Mouse (Mus musculus) limb, embryonic 13.5 days (tissue): ENCODE measurements at regions not wholly inside any gene's neighbourhood (a gene's known extent, or its start where the extent isn't known, plus 50 kb on each side); places are given as distances from the start of the nearest gene placed in this dataset.

ENCODE experiments used
- ATAC-seq: fragments of 200-750 bp; cut with Nextera tagmentation; 2 replicates; pipeline ENCODE4 v1.8.0; 2017; ENCODE audit warnings: low read depth, moderate number of reproducible peaks, moderate TSS enrichment; ENCODE audit not compliant: low FRiP score
- H3K27ac ChIP-seq: fragments of 300-500 bp; sonication (generic); 2 replicates; pipeline ENCODE4 v1.5.1; 2015; ENCODE audit warnings: inconsistent platforms, mild to moderate bottlenecking, moderate library complexity
- H3K27me3 ChIP-seq: fragments of 300-500 bp; sonication (generic); 2 replicates; pipeline ENCODE4 v1.6.1; 2015; ENCODE audit warnings: mild to moderate bottlenecking, inconsistent platforms
- H3K36me3 ChIP-seq: fragments of 300-500 bp; sonication (generic); 2 replicates; pipeline ENCODE4 v1.6.1; 2015; ENCODE audit warnings: inconsistent platforms, mild to moderate bottlenecking, moderate library complexity
- H3K4me1 ChIP-seq: fragments of 300-500 bp; sonication (generic); 2 replicates; pipeline ENCODE4 v1.6.1; 2015; ENCODE audit warnings: inconsistent platforms
- H3K4me2 ChIP-seq: fragments of 300-500 bp; sonication (generic); replicated peaks from 2 replicates; pipeline ENCODE4 v1.6.1; 2015; ENCODE audit warnings: inconsistent platforms, mild to moderate bottlenecking, moderate library complexity
- H3K4me3 ChIP-seq: fragments of 300-500 bp; sonication (generic); 2 replicates; pipeline ENCODE4 v1.5.1; 2015; ENCODE audit warnings: moderate library complexity, mild to moderate bottlenecking, inconsistent platforms
- H3K9ac ChIP-seq: fragments of 300-500 bp; sonication (generic); 2 replicates; pipeline ENCODE4 v1.6.1; 2015; ENCODE audit warnings: mild to moderate bottlenecking, inconsistent platforms
- H3K9me3 ChIP-seq: fragments of 300-500 bp; sonication (generic); 2 replicates; pipeline ENCODE4 v1.6.1; 2016; ENCODE audit warnings: inconsistent platforms
- WGBS: fragments of 180-500 bp; shearing (Covaris S2); methylation state at CpG from one replicate; pipeline ENCODE4 v1.1.7; 2015; 5-methylcytosine and 5-hydroxymethylcytosine counted together

DNA sequence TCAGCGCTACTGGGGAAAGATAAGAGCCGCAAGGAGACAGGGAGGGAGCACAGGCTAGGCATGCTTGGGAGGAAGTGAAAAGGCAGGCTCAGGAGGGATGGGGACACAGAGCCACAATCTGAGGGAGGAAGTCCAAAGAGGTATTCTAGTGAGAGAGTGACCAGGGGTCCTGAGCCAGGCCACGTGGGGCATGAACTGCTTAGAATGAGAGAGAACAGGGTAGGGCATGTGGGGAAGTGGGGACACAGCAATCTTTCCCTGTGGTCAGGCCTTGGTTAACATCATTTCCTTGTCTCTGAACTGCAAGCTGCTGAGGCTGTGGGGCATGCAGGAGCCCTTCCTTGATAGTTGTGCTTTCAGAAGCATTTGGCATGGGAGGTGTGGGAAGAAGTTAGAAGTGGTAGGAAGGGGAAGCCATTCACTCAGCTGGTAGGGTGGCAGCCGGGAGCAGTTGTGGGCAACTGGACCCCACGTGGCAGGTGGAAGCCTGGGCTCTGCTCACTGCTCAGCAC is 92.2 kb upstream of the Igfbp7 start:
- H3K4me3 ChIP-seq: no peak overlapping the region
- no peaks in the 10 kb centered on the region for H3K4me1 ChIP-seq
- no peaks in the 10 kb centered on the region for H3K27me3 ChIP-seq
- 69% methylated on average over 5 of the region's 5 CpGs for WGBS
- no peak overlapping the region for H3K9ac ChIP-seq
- H3K27ac ChIP-seq: no peak overlapping the region
- no peaks in the 10 kb centered on the region for H3K36me3 ChIP-seq
- no peak for ATAC-seq
- no peaks in the 10 kb centered on the region for H3K9me3 ChIP-seq
- no peak overlapping the region for H3K4me2 ChIP-seq

GRCm38 (mm10) chr5:77494601-77495000 is 86.8 kb upstream of the Igfbp7 start:
- no peak overlapping the region for H3K4me2 ChIP-seq
- H3K36me3 ChIP-seq: no peaks in the 10 kb centered on the region
- H3K4me1 ChIP-seq: no peaks in the 10 kb centered on the region
- ATAC-seq: no peak
- H3K9ac ChIP-seq: no peak overlapping the region
- H3K4me3 ChIP-seq: no peak overlapping the region
- H3K9me3 ChIP-seq: no peaks in the 10 kb centered on the region
- 63% methylated on average over 1 of the region's 1 CpGs for WGBS
- H3K27me3 ChIP-seq: no peaks in the 10 kb centered on the region
- no peak overlapping the region for H3K27ac ChIP-seq

DNA sequence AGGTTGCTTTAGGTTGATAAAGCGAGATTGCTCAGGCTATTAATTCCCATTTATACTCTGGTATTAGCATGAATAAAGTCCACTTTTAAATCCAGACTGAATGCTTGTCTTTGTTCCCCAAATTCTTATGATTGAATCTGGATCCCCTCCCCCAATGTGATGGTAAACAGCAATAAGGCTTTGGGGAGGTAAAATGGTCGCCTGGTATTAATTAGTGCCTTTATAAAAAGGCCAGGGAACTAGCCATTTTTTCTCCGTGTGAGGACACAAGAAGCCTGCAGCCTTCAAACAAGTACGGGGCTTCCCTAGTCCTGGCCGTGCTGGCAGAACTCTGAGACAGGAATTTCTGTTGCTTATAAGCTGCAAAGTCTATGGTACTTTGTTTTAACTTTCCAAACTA is 81.1 kb upstream of the Igfbp7 start:
- Histone ChIP-seq H3K9me3 (no peaks in the 10 kb centered on the region), H3K4me3 (no peak overlapping the region), H3K9ac (no peak overlapping the region), H3K4me1 (peaks cover 35% of the 10 kb centered on the region), H3K36me3 (no peaks in the 10 kb centered on the region), H3K27ac (no peak overlapping the region), H3K4me2 (no peak overlapping the region), H3K27me3 (no peaks in the 10 kb centered on the region)
- no peak for ATAC-seq
- WGBS: 27% methylated on average over 5 of the region's 5 CpGs

DNA sequence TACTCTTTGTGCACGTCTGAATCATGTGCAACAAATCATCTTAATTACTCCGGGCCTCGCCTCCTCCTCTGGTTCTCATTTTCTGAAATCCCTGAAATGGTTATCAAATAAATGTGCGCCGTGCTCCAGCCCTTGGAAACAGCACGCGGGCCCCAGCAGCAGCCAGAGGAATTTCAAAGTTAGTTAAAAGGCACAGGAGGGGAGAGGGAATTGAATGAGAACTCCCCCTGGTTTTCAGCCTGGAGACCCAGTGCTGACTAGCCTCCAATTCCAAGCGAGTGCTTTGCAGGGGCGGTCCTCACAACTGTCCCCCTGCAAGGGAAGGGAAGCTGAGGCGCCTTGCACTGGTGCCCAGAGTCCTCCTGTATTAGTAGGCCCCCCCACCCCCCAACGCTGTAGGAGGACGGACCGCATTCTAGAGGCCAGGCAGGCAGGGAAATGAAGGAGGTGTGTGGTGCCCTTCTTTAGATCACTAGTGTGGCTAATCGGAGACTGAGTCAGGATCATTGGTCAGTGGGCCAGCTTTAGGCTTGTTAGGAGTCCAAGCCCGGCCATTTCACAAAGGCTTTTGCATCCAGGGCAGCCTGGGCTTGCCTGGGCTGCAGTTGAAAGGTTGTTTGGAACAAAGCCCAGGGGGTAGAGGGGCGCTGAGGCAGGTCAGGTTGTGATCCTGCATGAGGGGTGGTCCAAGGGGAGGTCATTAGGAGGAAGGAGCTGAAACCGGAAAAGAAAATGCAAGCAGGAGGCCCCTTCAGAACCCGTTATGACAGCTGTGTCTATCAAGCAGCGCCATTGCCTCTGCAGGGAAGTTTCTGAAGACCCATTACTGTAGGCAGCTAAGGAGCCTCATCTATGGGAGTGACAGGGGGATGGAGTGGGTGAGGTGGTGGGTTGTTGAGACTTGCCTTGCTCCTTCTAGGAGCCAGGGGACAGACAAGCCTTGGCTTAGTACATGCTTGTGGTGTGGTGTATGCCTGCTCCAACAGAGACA is 80.3 kb upstream of the Igfbp7 start:
- 5% methylated on average over 19 of the region's 19 CpGs for WGBS
- H3K27me3 ChIP-seq: no peaks in the 10 kb centered on the region
- H3K9ac ChIP-seq: peak overlapping the region; percentile 40; the same call in 1 of the 2 replicates
- peak overlapping the region; percentile 57 for H3K4me2 ChIP-seq
- H3K36me3 ChIP-seq: no peaks in the 10 kb centered on the region
- peaks cover 35% of the 10 kb centered on the region for H3K4me1 ChIP-seq
- no peaks in the 10 kb centered on the region for H3K9me3 ChIP-seq
- ATAC-seq: peak; percentile 79
- peak overlapping the region; percentile 83 for H3K27ac ChIP-seq
- H3K4me3 ChIP-seq: peak overlapping the region; percentile 23

- no peak overlapping the region for H3K27ac ChIP-seq
- no peak overlapping the region for H3K9ac ChIP-seq
- 94% methylated on average over 9 of the region's 9 CpGs for WGBS
- no peaks in the 10 kb centered on the region for H3K27me3 ChIP-seq
- H3K9me3 ChIP-seq: no peaks in the 10 kb centered on the region
- H3K4me1 ChIP-seq: peaks cover 25% of the 10 kb centered on the region
- no peaks in the 10 kb centered on the region for H3K36me3 ChIP-seq
- ATAC-seq: no peak
- no peak overlapping the region for H3K4me3 ChIP-seq
- no peak overlapping the region for H3K4me2 ChIP-seq
Measured at GRCm38 (mm10) chr5:77483053-77483717, 75.3 kb upstream of the Igfbp7 start.

GRCm38 (mm10) chr5:77481811-77482210 is 74.0 kb upstream of the Igfbp7 start:
- Histone ChIP-seq H3K4me2 (no peak overlapping the region), H3K9me3 (no peaks in the 10 kb centered on the region), H3K27ac (no peak overlapping the region), H3K27me3 (no peaks in the 10 kb centered on the region), H3K4me3 (no peak overlapping the region), H3K4me1 (peaks cover 11% of the 10 kb centered on the region; the same call in 1 of the 2 replicates), H3K9ac (no peak overlapping the region), H3K36me3 (no peaks in the 10 kb centered on the region)
- ATAC-seq: no peak
- 63% methylated on average over 1 of the region's 1 CpGs for WGBS

- ATAC-seq: no peak
- Histone ChIP-seq H3K4me2 (no peak overlapping the region), H3K4me1 (no peaks in the 10 kb centered on the region), H3K36me3 (no peaks in the 10 kb centered on the region), H3K27me3 (no peaks in the 10 kb centered on the region), H3K9ac (no peak overlapping the region), H3K4me3 (no peak overlapping the region), H3K9me3 (no peaks in the 10 kb centered on the region), H3K27ac (no peak overlapping the region)
- WGBS: 77% methylated on average over 9 of the region's 9 CpGs
Measured at GRCm38 (mm10) chr5:77477794-77478193, 70.0 kb upstream of the Igfbp7 start.

DNA sequence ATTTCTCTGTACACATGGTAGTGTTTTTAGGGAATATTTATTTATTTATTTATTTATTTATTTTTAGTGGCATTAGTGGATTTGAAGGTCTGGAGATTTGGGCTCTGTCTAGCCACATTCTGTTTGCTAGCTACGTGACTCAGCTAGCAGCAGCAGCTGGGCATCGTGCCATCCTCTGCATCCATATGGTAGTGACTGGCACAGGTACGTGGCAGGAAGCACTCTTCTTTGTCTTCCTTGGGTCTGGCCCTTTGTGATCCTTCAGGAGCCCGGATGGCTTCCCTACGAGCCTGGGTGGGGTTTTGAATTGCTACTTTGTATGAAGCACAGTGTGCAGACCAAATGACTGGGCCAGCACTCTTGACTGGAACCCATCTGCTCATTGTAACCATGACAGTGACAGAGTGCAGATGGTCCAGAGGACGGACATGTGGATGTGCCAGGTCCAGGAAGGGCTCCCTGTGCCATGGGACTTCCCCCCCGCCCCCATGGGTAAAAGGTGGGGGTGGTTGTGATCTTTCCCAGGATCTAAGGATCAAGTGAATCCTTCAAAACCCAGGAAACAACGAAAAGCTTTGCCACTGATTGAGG is 66.2 kb upstream of the Igfbp7 start:
- Histone ChIP-seq H3K36me3 (no peaks in the 10 kb centered on the region), H3K4me1 (no peaks in the 10 kb centered on the region), H3K9ac (no peak overlapping the region), H3K4me2 (no peak overlapping the region), H3K27me3 (no peaks in the 10 kb centered on the region), H3K9me3 (no peaks in the 10 kb centered on the region), H3K27ac (no peak overlapping the region), H3K4me3 (no peak overlapping the region)
- no peak for ATAC-seq
- WGBS: 79% methylated on average over 8 of the region's 8 CpGs

DNA sequence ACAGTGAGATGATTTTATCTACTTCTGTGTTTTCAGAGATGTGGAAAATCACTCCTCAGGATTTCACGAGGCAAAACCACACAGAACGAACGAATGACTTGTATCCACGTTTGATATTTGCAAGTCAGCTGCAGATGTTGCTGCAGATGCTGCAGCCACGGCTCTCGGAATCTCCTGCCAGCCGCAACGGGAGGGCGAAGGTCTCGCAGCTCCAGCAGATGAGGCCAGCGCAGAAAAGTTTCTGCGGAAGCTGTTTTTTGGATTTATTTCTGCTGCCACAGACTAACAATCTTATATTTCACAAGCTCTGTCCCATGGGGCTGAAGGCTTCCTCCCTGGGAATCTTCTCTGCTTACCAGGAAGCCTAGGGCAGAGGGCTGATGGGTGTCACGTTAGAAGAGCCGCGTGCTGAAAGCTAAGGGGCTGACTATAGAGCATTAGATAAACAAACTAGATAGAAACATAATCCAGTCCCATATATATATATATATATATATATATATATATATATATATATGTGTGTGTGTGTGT is 61.5 kb upstream of the Igfbp7 start:
- 83% methylated on average over 15 of the region's 15 CpGs for WGBS
- ATAC-seq: no peak

DNA sequence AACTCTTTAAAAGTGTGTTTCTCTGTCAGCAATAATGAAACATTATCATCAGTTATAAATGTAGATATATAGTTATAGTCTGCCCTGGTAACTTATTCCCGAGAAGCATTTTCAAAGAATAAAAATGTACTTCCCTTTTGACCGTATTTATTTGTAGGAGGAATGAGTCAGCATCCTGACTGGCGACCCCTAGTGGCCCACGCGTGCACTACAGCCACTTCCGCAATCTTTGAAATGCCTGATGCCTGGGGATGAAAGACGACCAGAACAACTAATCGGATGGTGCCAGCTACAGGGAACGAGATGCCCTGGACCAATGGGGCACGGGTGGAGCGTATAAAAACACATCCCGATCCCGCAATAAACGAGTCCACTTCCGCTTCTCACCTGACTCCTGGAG is 60.6 kb upstream of the Igfbp7 start:
- ATAC-seq: no peak

More for the DNA sequence above, 61.5 kb upstream of the Igfbp7 start:
- H3K27me3 ChIP-seq: no peaks in the 10 kb centered on the region
- H3K9me3 ChIP-seq: no peaks in the 10 kb centered on the region
- H3K9ac ChIP-seq: no peak overlapping the region
- H3K4me2 ChIP-seq: no peak overlapping the region
- no peak overlapping the region for H3K27ac ChIP-seq
- no peaks in the 10 kb centered on the region for H3K36me3 ChIP-seq
- no peak overlapping the region for H3K4me3 ChIP-seq
- H3K4me1 ChIP-seq: peaks cover 7% of the 10 kb centered on the region; the same call in 1 of the 2 replicates

DNA sequence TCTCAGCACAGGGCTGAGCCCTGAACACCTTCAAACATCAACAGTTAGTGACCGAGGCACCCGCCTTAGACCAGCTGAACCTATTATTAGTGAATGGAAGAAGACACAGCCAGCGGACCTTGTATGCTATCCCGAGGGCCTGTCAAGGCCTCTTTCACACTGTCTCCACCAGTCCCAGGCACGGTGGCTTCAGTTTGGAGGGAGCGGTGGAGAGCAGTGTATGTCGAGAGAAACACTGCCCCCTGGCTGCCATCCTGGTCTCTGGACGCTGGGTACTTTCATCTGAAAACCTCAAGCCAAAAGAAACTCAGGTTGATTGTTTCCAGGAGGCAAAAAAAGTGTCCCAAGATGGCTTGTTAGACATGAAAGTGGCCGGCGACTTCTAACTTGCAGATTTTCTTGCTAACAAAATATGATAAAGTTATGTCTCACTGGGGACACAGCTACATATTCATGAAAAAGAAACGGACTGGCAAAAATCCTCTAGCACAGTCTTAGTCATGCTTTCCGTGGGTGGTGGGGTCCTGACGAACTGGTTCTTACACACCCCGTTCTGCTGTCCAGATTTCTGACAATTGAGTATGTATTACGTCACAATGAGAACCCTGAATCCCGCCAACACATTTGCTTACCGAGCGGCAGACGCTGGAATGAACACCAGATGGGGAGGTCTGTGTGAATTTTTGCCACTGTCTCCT is 57.2 kb upstream of the Igfbp7 start:
- Histone ChIP-seq H3K9me3 (no peaks in the 10 kb centered on the region), H3K4me3 (no peak overlapping the region), H3K27me3 (no peaks in the 10 kb centered on the region), H3K27ac (no peak overlapping the region), H3K4me1 (peaks cover 10% of the 10 kb centered on the region; the same call in 1 of the 2 replicates), H3K4me2 (no peak overlapping the region), H3K36me3 (no peaks in the 10 kb centered on the region), H3K9ac (no peak overlapping the region)
- WGBS: 41% methylated on average over 19 of the region's 19 CpGs
- ATAC-seq: no peak

More for the DNA sequence above, 60.6 kb upstream of the Igfbp7 start:
- no peaks in the 10 kb centered on the region for H3K27me3 ChIP-seq
- H3K27ac ChIP-seq: no peak overlapping the region
- no peak overlapping the region for H3K9ac ChIP-seq
- H3K4me1 ChIP-seq: peaks cover 7% of the 10 kb centered on the region; the same call in 1 of the 2 replicates
- H3K36me3 ChIP-seq: no peaks in the 10 kb centered on the region
- no peak overlapping the region for H3K4me3 ChIP-seq
- H3K4me2 ChIP-seq: no peak overlapping the region
- 61% methylated on average over 15 of the region's 15 CpGs for WGBS
- H3K9me3 ChIP-seq: no peaks in the 10 kb centered on the region
